Mouse (Mus musculus) mammary gland, adult 2 months (tissue): ENCODE data around the gene Gpt2. TPM values are rescaled to one million over a fixed set of nuclear protein-coding genes. Genes with fewer than 3 reads are reported as not detected.

Source experiments
- polyA plus RNA-seq: library from polyadenylated mRNA; depleted of rRNA; stranded (reverse); fragments of >200 nt; gene quantifications from 2 replicates; pipeline ENCODE4 v1.2.3, GENCODE M21; 2012; ENCODE audit warnings: low replicate concordance; rRNA removed

Gene Gpt2
- polyA plus RNA-seq: 63.5 and 133 TPM in 2 replicates

DNA sequence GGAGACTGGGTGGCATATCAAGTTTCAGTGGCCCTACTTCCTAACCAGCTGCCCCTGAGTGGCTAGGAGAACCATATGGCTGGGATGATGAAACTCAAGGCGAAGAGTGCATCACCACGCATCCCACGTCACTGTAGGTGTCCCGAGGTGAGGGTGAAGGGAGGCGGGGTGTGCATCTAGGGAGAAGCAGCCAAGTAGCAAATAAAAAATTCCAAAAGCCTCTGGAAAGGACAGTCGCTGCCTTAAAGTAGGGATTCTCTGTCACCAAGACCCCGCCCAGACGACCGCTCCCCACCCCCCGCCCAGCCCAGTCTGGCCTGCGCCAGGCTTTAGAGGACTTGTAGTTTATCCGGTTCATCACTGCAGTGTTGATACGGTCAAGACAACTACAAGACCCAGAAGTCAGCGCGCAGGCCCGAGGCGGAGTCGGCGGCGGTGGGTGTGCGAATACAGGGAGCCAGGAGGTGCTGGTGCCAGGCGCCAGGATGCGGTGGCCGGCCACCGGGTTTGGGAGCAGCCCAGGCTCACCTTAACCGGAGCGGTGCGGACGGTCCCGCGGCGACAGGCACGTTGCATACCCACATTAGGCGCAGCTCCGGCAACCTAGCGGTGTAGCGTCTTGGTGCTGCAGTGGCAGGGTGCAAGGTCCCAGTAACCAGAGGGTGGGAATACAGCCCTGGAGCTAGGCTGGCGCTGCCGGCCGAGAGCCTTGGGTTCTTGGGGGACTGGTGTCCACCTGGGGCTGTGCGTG is at the start of gene Gpt2:
Gene Gpt2 (plus strand): TSS at position 452 of the 751 bp plus-strand sequence.

GRCm38 (mm10) chr8:85555181-85556145 is 63.1 kb downstream of the Gpt2 start, which contains the start of gene Dnaja2:
Gene Dnaja2, minus strand, starts transcription at chr8:85555344.

Other genes starting within 250 kb of the Gpt2 start
- gene Orc6, start 192.9 kb upstream of the Gpt2 start, polyA plus RNA-seq: 8.7 and 12.0 TPM in 2 replicates
- 8.6 and 25.0 TPM in 2 replicates for gene Vps35, start 192.8 kb upstream of the Gpt2 start, polyA plus RNA-seq
- gene Mylk3, start 106.2 kb upstream of the Gpt2 start, polyA plus RNA-seq: 0.12 and 0.27 TPM in 2 replicates
- gene 4921524J17Rik, start 59.7 kb upstream of the Gpt2 start, polyA plus RNA-seq: 1.7 and 4.2 TPM in 2 replicates
- gene Dnaja2, start 62.8 kb downstream of the Gpt2 start, polyA plus RNA-seq: 3.8 and 8.9 TPM in 2 replicates
- 0.35 and 0.57 TPM in 2 replicates for gene Neto2, start 208.3 kb downstream of the Gpt2 start, polyA plus RNA-seq